Mouse (Mus musculus) adrenal gland, adult 2 months (tissue): ENCODE data around the gene Rita1. TPM values are rescaled to one million over a fixed set of nuclear protein-coding genes. Genes with fewer than 3 reads are reported as not detected.
A peak's percentile ranks its signal among the peaks of the same experiment; 100 is the strongest.

Source experiments
- DNase-seq: peaks from one replicate; pipeline ENCODE4 v3.0.0; 2021
- polyA plus RNA-seq: library from polyadenylated mRNA; depleted of rRNA; stranded (reverse); fragments of >200 nt; gene quantifications from 2 replicates; pipeline ENCODE4 v1.2.3, GENCODE M21; 2012
- total RNA-seq, 2 experiments: library from RNA; stranded (reverse); gene quantifications; 2 replicates each; pipeline ENCODE4 v1.2.3; 2021

Rita1 gene
- total and polyA plus RNA-seq, 3 experiments: 11.6 to 32.5 (median 22.7) TPM

- no peak for DNase-seq
Measured at GRCm38 (mm10) chr5:120627515-120628300, 15.3 kb upstream of the Rita1 start.

DNA sequence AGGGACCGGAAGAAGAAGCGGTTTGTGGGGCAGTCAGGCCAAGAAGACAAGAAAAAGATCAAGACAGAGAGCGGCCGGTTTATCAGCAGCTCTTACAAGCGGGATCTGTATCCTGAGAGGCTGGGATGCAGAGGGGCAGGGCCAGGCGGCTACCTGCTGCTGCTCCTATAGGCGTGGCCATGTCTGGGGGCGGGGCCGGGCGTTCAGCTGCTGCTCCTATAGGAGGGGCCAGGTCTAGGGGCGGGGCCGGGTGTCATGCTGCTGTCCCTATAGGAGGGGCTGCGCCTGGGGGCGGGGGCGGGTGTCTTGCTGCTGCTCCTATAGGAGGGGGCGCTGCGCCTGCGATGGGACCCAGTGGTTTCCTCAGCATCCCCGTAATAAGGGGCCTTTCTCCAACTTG, 14.0 kb upstream of the Rita1 start:
- DNase-seq: no peak

GRCm38 (mm10) chr5:120624427-120624826, 12.0 kb upstream of the Rita1 start:
- DNase-seq: no peak

GRCm38 (mm10) chr5:120622198-120622851, 9.9 kb upstream of the Rita1 start:
- DNase-seq: no peak

- no peak for DNase-seq
Measured at GRCm38 (mm10) chr5:120621846-120622197, 9.4 kb upstream of the Rita1 start.

GRCm38 (mm10) chr5:120621078-120621765, 8.8 kb upstream of the Rita1 start:
- no peak for DNase-seq

DNA sequence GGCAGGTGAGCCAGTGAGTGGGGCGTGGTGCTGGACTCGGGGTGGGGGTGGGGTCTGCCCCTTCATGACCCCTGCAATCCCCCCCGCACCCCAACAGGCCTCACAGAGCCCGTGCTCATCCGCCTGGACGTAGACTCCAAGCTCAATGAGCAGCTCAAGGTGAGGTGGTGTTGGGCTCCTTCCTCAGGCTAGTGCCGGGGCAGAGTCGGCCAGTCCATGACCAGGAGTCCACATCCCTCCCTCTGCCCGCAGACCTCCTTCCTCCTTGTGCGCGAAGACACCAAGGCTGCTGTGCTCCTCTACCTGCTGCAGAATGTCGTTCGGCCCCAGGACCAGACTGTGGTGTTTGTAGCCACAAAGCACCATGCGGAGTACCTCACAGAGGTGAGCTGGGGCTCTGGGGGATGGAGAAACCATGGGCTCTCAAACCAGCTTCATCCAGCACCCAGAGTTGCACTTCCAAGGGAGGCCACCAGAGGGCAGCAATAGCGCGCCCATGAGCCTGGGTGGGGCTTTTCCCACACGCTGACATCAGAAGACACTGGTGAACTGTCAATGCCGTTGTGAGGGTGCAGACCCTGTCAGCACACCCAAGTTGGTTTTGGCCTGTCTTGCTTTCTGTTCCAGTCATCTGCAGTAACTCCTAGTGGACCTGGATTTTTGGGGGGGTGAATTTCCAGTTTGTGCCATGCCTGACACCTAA, 8.1 kb upstream of the Rita1 start:
- peak; percentile 87 for DNase-seq

DNA sequence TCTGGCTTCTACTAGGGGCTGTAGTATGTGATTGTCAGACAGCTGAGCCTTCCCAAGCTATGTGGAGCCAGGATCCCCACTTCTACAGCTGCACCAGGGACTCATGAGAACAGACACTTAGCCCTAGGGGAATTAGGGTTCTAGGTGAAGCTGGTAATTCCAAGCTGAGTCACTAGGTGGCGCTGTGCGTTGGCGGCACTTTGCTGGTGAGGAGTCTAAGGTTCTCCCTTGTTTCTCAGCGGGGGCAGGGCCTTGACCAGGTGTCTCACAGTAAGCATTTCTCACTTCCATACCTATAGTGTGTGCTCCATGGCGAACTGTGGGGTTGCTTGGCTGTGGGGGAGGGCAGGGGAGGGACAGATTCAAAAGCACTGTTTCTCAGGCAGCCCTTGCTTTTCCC, 6.8 kb upstream of the Rita1 start:
- DNase-seq: no peak

DNA sequence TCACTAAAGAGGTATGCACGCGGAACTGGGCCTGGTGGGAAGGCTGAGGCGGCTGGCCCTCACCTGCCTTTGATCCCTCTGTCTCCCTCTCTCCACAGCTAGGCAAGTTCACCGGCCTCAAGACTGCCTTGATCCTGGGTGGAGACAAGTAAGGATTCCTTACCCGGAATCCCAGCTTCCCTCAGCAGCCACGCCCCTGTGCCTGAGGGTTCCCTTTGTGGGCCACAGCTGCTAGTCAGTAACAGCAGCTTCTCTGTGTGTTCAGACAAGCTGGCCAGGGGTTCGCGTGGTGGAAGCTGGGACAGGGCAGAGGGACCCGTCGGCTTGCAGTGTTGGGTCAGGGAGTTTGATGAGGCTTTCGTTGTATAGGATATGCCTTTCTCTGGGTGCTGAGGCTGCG, 6.4 kb upstream of the Rita1 start:
- DNase-seq: no peak

DNA sequence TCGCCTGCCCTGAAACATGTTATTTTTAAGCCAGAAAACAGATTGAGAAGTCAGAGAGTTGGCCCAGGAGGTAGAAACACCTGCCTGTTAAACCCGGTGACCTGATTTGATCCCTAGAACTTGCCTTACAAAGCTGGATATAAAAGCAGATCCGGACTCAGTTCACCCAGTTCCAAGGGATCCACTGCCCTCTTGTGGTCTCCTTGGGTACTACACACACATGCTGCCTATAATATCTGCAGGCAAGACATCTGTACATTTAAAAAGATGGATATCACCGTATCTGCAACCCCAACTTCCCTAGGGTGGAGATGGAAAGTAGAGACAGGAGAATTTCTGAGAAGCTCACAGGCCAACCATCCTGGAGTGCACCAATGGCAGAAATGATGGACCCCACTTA, 3.5 kb upstream of the Rita1 start:
- no peak for DNase-seq

DNA sequence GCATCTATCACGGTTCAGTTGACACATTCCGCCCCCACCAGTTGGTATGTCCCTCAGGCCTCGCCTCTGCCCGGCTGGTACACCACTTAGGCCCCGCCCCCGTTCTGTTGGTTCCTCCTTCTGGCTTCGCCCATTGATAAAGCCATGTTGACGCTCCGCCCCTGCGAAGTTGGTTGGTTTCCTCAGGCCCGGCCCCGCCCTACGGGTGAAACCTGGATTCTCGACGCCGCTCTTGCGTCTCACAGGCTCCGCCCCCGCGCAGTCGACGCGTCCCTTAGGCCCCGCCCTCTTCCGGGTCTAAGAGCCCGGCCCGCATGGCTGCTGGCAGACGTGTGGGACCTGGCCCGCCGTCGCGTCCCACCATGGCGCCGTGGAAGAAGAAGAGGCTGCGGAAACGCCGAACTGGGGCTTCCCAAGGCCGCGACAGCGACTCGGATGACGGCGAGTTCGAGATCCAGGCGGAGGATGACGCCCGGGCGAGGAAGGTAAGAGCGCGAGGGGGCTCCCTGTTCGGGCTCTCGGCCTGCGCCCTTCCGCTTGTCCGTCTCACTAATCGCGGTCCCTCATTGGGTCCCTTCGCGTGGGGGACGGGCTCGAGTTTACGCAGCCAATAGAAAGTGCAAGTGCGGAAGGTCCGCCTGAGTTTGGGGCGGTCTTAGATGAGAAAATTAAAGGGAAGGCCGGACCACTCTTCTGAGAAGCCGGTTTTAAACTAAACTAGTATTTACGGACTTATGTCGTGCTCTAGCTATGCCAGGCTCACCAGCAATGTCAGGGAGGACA, 624 bp upstream of the Rita1 start:
- peak; percentile 100 for DNase-seq

GRCm38 (mm10) chr5:120611416-120611815, 973 bp downstream of the Rita1 start:
- DNase-seq: no peak

DNA sequence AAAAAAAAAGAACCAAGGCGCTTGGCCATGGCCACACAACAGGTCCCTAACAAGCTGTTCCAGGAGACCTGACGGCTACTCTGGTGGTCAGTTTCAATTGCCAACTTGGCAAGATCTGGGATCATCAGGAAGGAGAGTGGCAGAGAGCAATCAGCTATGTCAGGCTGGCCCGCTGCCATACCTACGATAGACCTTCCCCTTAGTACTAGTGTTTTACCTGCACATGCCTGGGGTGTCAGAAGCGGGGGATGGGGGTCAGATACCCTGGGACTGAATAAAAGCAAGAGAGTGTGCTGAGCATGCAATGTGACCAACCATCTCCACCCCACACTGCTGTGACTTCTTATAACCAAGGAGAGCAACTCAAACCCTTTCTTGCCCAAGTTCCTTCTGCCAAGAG, 1.5 kb downstream of the Rita1 start:
- DNase-seq: no peak

GRCm38 (mm10) chr5:120609246-120609775, 3.1 kb downstream of the Rita1 start:
- DNase-seq: no peak

DNA sequence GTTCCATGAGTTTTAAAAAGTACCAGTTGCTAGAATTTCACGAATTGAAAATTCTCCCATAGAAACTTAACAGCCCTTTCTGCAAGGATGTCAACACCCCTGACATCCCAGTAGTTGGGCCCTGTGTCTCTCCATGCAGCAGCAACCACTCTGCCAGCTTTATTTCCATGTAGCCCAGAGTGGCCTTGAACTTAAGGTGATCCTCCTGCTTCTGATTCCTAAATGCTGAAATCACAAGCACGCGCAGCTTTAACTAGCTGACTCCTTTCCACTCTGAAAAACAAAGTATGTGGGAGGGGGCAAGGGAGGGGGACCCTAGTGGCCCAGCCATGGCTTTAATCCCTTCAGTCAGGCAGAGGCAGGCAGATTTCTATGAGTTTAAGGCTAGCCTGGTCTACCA, 5.1 kb downstream of the Rita1 start:
- DNase-seq: no peak

- DNase-seq: no peak
Measured at GRCm38 (mm10) chr5:120606590-120607200, 5.7 kb downstream of the Rita1 start.

DNA sequence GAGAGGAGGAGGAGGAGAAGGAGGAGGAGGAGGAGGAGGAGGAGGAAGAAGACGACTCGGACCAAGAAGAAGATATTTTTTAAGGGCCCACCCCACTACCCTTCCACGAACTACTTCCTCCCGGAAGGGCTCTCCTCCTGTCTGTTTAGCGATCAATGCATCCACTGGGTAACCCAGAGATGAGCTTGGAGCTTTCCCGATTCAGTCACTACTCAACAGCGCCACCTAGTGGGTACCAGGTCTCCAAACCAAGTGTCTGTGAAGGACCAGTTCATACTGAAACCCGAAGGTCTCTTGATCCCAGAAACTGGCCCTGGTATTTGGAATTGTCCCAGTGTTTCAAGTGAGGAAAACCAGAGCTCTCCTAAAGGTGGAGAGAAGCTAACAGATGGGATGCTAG, 6.7 kb downstream of the Rita1 start:
- DNase-seq: peak; percentile 89

DNA sequence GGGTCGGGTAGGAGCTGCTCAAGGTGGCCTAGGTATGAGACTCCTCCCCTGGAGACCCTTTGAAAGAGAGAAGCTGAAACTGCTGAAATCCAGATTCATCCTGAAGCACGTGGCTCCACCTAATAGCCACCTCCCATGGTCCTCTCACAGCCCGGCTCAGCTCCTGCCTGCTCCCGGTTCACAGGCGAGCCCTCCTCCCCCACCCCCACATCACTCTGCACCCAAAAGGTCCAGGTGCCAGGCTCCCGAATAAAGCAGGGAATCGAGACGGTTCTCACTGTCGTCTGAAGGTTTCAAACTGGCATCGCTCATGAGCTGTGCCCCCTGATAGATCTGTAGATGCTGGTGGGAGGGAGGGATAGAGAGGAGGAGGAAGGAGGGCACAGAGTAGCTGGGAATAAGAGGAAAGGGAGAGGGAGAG, 7.1 kb downstream of the Rita1 start:
- no peak for DNase-seq

- DNase-seq: peak; percentile 77
Measured at GRCm38 (mm10) chr5:120604839-120605238, 7.5 kb downstream of the Rita1 start.

- DNase-seq: no peak
Measured at GRCm38 (mm10) chr5:120603515-120603914, 8.9 kb downstream of the Rita1 start.

DNA sequence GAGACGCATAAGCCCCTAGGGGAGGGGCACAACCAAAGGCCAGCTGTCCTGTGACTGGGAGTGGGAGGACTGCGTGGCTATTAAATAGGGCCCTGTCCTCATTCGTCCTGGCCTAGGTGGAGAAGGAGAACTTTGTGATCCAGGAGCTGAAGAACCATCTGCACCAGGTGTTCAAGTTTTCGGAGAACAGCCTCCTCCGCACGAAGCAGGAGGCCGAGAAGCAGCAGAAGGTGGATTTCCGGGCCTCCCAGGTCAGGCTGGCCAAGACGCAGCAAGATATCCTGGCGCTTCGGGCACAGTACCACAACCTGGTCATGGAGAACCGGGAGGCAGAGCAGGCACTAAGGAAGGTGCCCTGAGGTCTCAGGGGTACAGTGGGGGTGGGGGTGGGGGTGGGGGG, 10.2 kb downstream of the Rita1 start:
- no peak for DNase-seq
